Mouse (Mus musculus) embryonic facial prominence, embryonic 10.5 days (tissue): ENCODE measurements at regions not wholly inside any gene's neighbourhood (a gene's known extent, or its start where the extent isn't known, plus 50 kb on each side); places are given as distances from the start of the nearest gene placed in this dataset.

Experiments used
- DNase-seq: peaks from one replicate; pipeline ENCODE4 v3.0.0-alpha.2; 2017; ENCODE audit warnings: low spot score
- H3K27ac ChIP-seq: fragments of 300-500 bp; sonication (generic); replicated peaks from 2 replicates; pipeline ENCODE4 v1.5.1; 2016; ENCODE audit warnings: mild to moderate bottlenecking
- H3K27me3 ChIP-seq: fragments of 300-500 bp; sonication (generic); replicated peaks from 2 replicates; pipeline ENCODE4 v1.6.1; 2016; ENCODE audit warnings: low read depth, mild to moderate bottlenecking; ENCODE audit not compliant: poor library complexity, severe bottlenecking
- H3K36me3 ChIP-seq: fragments of 300-500 bp; sonication (generic); replicated peaks from 2 replicates; pipeline ENCODE4 v1.6.1; 2016; ENCODE audit warnings: mild to moderate bottlenecking, moderate library complexity
- H3K4me1 ChIP-seq: fragments of 300-500 bp; sonication (generic); 2 replicates; pipeline ENCODE4 v1.6.1; 2016
- H3K4me3 ChIP-seq: fragments of 300-500 bp; sonication (generic); 2 replicates; pipeline ENCODE4 v1.5.1; 2016; ENCODE audit warnings: mild to moderate bottlenecking, moderate library complexity
- H3K9me3 ChIP-seq: fragments of 300-500 bp; sonication (generic); 2 replicates; pipeline ENCODE4 v1.6.1; 2016; ENCODE audit warnings: mild to moderate bottlenecking
- WGBS: fragments of 180-500 bp; shearing (Covaris S2); methylation state at CpG from one replicate; pipeline ENCODE4 v1.1.7; 2016; 5-methylcytosine and 5-hydroxymethylcytosine counted together

DNA sequence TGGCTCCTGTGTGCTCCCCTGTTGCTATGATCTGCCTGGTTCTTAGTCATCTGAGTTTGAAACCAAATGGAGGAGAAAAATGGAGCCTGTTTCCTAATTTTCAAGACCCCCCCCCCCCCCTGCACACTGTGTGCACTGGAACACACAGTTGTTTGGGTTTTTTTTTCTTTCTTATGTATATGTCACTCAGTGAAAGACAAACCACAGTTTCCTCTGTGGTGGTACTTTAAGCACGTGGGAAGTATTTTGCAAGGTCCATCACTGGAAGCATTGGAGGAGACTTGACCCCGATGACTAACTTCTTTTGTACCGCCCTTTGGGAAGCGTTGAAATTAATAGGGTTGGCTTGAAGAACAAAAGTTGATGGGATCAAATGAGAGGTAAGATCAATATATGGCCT is 211.5 kb upstream of the Tas2r119 start:
- no peaks in the 10 kb centered on the region for H3K36me3 ChIP-seq
- H3K4me1 ChIP-seq, result no peaks in the 10 kb centered on the region
- WGBS, result 97% methylated on average over 4 of the region's 4 CpGs
- H3K27ac ChIP-seq, result no peak overlapping the region
- no peak overlapping the region for H3K4me3 ChIP-seq
- DNase-seq, result no peak
- H3K27me3 ChIP-seq, result no peaks in the 10 kb centered on the region
- H3K9me3 ChIP-seq, result no peaks in the 10 kb centered on the region

DNA sequence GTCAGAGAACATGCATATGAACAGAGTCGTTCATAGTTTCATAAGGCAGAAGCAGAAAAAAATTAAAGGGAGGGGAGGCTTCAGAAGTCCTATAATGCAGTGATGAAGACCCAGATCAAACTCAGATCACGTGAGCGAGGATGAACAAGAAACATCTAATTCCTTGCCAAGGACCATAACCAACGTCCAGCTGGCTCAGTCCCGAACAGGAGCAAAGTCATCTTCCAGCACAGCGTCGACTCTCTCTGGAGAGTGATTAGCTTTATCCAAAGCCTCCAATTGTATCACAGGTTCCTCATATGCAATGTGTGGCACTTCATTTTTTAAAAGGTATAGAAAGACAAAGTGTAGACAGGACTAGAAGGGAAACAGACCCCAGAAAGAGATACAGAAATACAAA is 204.2 kb upstream of the Tas2r119 start:
- DNase-seq, result no peak
- H3K36me3 ChIP-seq, result no peaks in the 10 kb centered on the region
- 89% methylated on average over 7 of the region's 7 CpGs for WGBS
- peaks cover 14% of the 10 kb centered on the region for H3K4me1 ChIP-seq
- H3K27me3 ChIP-seq, result no peaks in the 10 kb centered on the region
- H3K27ac ChIP-seq, result no peak overlapping the region
- no peak overlapping the region for H3K4me3 ChIP-seq
- H3K9me3 ChIP-seq, result no peaks in the 10 kb centered on the region

DNA sequence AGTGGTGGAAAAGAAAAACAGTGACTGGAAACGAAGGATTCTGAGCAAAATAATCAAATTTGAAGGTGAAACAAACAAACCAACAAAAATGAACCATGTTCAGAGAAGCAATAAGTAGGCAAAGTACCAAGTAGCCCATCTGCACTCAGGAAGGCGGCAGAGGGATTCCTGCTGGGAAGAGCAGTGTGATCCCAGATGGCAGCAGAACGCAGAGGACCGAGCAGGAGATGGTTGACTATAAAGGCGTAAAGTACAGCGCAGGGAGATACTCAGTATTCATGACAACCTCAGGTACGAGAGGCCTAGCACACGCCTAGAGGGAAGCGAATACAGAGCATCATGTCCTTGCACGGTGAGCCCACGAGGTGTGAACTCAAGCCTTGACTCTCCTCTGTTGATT is 203.2 kb upstream of the Tas2r119 start:
- H3K27ac ChIP-seq, result no peak overlapping the region
- no peak overlapping the region for H3K4me3 ChIP-seq
- 91% methylated on average over 11 of the region's 11 CpGs for WGBS
- H3K27me3 ChIP-seq, result no peaks in the 10 kb centered on the region
- H3K36me3 ChIP-seq, result no peaks in the 10 kb centered on the region
- DNase-seq, result no peak
- peaks cover 14% of the 10 kb centered on the region for H3K4me1 ChIP-seq
- no peaks in the 10 kb centered on the region for H3K9me3 ChIP-seq

DNA sequence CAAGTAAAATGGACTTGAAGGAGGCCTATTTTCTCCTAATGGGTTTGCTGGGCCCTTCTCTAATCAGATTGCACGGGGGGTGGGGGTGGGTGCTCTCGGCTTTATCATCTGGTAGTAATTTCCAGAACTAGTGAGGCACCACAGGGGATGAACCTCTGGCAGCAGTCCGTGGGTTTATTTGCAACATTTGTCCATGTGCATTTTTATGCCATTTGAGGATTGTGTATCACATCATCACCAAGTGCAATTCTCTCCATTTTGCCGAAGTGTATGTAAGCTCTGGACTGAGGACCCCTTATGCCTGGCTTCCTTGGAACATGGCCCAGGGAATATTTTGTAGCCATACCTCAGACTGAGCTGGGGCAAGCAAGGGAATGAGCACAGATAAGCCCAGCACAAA is 200.6 kb upstream of the Tas2r119 start:
- WGBS, result 41% methylated on average over 4 of the region's 4 CpGs
- Histone ChIP-seq H3K36me3 (no peaks in the 10 kb centered on the region), H3K27ac (no peak overlapping the region; the same call in 1 of the 2 replicates), H3K27me3 (no peaks in the 10 kb centered on the region), H3K9me3 (no peaks in the 10 kb centered on the region), H3K4me1 (peaks cover 29% of the 10 kb centered on the region), H3K4me3 (no peak overlapping the region)
- DNase-seq, result peak; percentile 33

DNA sequence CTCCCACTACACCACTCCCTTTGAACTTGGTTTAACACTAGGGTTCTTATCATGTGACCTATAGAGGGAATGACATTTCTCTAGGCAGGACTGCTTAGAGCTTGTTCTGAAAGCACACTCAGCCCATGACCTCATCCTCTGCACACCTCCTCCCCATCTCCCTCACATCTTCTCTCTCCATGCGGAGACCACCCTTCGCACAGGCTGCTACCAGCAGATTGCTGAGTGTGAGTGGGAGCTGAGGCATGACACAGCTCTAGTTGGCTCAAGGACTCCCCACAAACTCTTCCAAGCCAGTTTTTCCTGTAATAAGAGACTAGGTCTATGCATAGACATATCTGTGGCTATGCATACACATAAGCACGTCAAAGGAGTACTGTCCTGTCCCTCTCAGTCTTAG is 199.5 kb upstream of the Tas2r119 start:
- no peaks in the 10 kb centered on the region for H3K9me3 ChIP-seq
- no peak for DNase-seq
- H3K4me3 ChIP-seq, result no peak overlapping the region
- no peaks in the 10 kb centered on the region for H3K27me3 ChIP-seq
- no peak overlapping the region; the same call in 1 of the 2 replicates for H3K27ac ChIP-seq
- peaks cover 29% of the 10 kb centered on the region for H3K4me1 ChIP-seq
- H3K36me3 ChIP-seq, result no peaks in the 10 kb centered on the region
- WGBS, result 87% methylated on average over 3 of the region's 3 CpGs

DNA sequence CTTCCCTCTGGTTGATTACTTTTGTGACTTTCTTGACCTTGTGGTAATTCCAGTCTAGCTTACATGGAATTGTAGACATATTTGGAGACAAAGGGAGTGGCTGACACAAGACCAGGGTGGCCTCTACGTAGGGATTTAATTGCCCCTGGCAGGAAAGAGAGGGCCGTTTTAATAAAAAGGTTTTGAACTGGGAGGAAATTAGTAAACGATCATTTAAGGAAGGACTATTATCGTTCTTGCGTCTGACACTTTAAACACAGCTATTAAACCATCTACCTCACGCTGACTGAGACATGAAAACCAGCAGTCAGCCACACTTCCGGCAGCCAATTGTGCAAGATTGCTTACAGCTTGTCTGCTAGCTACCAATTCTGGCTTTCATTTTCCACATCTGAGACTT is 197.1 kb upstream of the Tas2r119 start:
- Histone ChIP-seq H3K36me3 (no peaks in the 10 kb centered on the region), H3K4me3 (no peak overlapping the region), H3K4me1 (peaks cover 29% of the 10 kb centered on the region), H3K27ac (no peak overlapping the region), H3K9me3 (no peaks in the 10 kb centered on the region), H3K27me3 (no peaks in the 10 kb centered on the region)
- WGBS, result 39% methylated on average over 7 of the region's 7 CpGs
- DNase-seq, result peak; percentile 54

DNA sequence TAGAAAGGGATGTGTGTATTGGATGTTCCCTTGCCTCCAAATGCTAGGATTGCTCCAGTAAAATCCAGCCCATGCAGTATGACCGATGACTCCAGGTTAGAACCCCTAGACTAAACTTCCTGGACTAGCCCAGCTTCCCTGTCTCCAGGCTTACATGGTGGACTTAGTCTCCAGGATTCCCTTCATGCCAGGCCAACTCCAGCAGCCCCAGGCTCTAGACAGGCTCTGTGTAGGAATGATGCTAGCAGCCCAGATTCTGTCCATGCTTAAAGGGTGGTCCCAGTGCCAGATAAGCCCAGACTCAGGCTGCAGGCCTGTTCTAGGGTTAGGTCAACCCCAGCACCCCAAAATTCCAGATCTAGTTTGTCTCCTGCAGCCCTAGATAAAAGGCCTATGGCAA is 196.3 kb upstream of the Tas2r119 start:
- Histone ChIP-seq H3K36me3 (no peaks in the 10 kb centered on the region), H3K4me3 (no peak overlapping the region), H3K27ac (peak overlapping the region; percentile 68; the same call in 1 of the 2 replicates), H3K4me1 (peaks cover 26% of the 10 kb centered on the region), H3K27me3 (no peaks in the 10 kb centered on the region), H3K9me3 (no peaks in the 10 kb centered on the region)
- WGBS, result 83% methylated on average over 1 of the region's 1 CpGs
- no peak for DNase-seq

DNA sequence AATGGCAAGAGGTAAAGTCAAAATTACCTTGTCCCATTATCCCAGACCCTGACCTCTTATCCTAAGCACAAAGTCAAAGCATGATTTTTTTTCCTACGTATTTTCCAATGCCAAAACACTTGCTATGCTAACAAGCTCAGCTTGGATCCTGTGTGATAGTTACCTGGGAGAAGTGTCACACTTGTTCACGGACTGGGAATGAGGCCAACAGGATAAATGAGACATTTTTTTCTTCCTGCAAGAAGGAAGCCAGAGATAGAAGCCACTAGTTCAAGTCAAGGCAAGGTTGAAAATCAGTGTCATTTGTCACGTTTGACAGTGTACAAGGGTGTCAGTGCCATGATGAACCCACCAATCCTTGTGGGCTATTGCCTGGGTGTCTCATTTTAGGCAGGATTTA is 189.8 kb upstream of the Tas2r119 start:
- Histone ChIP-seq H3K4me3 (no peak overlapping the region), H3K27me3 (no peaks in the 10 kb centered on the region), H3K9me3 (no peaks in the 10 kb centered on the region), H3K4me1 (0 out of 2 replicates have a peak, but pooled peaks cover 3% of the 10 kb centered on the region), H3K27ac (no peak overlapping the region), H3K36me3 (no peaks in the 10 kb centered on the region)
- DNase-seq, result no peak
- 82% methylated on average over 3 of the region's 3 CpGs for WGBS

DNA sequence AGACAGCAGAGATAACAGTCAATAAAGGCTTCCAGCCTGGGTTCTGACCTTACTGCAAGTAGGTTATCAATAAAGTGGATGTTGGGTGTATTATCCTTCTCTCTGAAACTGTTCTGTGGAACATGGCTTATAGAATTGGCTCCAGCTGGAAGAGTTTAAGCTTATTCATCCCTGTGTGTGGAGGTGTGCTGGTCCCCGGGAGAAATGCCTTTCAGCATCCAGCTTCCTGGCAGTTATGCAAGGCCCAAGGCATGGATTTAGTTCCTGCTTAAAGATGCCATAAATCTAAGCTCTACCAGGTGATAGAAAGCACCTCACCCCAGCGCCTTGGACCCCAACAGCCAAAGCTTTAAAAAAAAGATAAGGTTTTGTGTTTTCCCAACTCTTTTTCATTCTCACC is 188.0 kb upstream of the Tas2r119 start:
- H3K4me3 ChIP-seq, result no peak overlapping the region

DNA sequence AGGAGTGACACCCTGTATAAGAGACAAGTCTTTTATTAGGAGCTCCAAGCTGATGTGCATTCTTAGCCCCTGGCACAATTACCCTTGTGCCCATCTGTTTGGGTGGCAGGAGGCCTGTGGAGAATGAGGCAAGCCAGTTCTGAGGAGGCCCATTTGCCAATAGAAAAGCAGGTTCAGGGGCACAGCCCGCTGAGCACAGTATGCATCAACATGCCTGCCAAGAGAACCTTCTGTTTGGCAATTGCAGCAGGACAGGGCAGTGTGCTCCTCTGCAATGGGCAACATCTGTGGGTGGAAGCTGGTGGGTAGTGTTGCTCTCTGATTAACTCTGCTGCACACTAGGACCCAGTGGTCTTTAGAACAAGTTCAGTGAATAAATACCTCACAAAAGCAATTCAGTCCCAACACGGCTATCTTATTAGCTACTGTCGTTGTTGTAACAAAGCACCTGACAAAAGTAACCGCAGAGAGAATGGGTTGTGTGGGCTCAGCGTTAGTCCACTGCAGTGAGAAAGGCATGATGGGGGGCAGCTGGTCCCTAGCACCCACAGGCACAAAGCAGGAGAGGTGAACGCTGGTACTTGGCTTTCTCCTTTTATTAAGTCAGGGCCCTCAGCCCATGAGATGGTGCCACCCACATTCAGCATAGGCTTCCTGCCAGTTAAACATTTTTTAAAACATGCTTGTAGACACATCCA is 187.3 kb upstream of the Tas2r119 start:
- H3K4me1 ChIP-seq, result 0 out of 2 replicates have a peak, but pooled peaks cover 3% of the 10 kb centered on the region
- no peak overlapping the region for H3K27ac ChIP-seq
- WGBS, result 79% methylated on average over 6 of the region's 6 CpGs
- no peak overlapping the region for H3K4me3 ChIP-seq
- H3K36me3 ChIP-seq, result no peaks in the 10 kb centered on the region
- no peaks in the 10 kb centered on the region for H3K9me3 ChIP-seq
- no peaks in the 10 kb centered on the region for H3K27me3 ChIP-seq
- no peak for DNase-seq

More for the DNA sequence above, 188.0 kb upstream of the Tas2r119 start:
- no peak for DNase-seq
- no peaks in the 10 kb centered on the region for H3K27me3 ChIP-seq
- no peak overlapping the region for H3K27ac ChIP-seq
- H3K9me3 ChIP-seq, result no peaks in the 10 kb centered on the region
- H3K4me1 ChIP-seq, result 0 out of 2 replicates have a peak, but pooled peaks cover 3% of the 10 kb centered on the region
- no peaks in the 10 kb centered on the region for H3K36me3 ChIP-seq
- 72% methylated on average over 2 of the region's 2 CpGs for WGBS

DNA sequence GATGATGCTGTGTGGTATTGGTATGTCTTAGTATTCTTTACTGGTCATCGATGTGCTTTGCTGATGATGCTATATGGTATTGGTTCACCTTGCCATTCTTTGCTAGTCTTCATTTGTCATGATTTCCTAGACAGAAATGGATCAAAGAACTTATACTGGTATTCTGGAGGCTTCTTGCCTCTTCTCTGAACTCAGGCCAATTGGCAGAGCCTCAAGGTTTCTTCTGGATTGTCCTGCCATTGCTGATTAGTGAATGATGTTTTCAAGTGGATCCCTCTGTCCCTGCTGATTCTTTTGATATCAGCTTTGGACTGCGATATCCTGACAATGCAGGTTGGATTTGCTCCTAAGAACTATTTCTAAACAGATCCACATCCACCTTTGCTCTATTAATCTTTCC is 179.1 kb upstream of the Tas2r119 start:
- no peaks in the 10 kb centered on the region for H3K27me3 ChIP-seq
- no peak overlapping the region for H3K4me3 ChIP-seq
- H3K36me3 ChIP-seq, result no peaks in the 10 kb centered on the region
- DNase-seq, result no peak
- peaks cover under 1% of the 10 kb centered on the region; the same call in 1 of the 2 replicates for H3K4me1 ChIP-seq
- no peaks in the 10 kb centered on the region for H3K9me3 ChIP-seq
- H3K27ac ChIP-seq, result no peak overlapping the region
- 96% methylated on average over 2 of the region's 2 CpGs for WGBS

DNA sequence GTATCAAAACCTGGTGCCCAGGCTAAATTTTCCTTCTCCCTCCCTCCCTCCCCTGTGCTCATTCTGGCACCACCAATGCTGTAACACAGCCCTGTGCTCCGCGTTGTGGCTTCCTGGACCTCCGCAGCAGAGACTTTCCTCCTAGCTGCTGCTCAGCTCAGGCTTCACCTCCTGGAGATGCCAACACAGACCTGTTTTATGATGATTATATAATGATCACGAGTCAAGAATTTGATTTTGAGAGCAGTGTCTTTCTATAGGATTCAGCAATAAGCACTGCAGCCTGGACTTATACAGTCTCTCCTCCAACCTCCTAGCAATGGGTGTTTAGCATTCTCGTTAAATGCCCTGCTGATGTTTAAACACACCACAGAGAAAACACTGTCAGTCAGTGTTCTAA is 177.5 kb upstream of the Tas2r119 start:
- no peaks in the 10 kb centered on the region for H3K9me3 ChIP-seq
- no peak overlapping the region for H3K27ac ChIP-seq
- H3K27me3 ChIP-seq, result no peaks in the 10 kb centered on the region
- H3K4me1 ChIP-seq, result peaks cover 14% of the 10 kb centered on the region
- no peaks in the 10 kb centered on the region for H3K36me3 ChIP-seq
- DNase-seq, result no peak
- 85% methylated on average over 5 of the region's 5 CpGs for WGBS
- H3K4me3 ChIP-seq, result no peak overlapping the region

DNA sequence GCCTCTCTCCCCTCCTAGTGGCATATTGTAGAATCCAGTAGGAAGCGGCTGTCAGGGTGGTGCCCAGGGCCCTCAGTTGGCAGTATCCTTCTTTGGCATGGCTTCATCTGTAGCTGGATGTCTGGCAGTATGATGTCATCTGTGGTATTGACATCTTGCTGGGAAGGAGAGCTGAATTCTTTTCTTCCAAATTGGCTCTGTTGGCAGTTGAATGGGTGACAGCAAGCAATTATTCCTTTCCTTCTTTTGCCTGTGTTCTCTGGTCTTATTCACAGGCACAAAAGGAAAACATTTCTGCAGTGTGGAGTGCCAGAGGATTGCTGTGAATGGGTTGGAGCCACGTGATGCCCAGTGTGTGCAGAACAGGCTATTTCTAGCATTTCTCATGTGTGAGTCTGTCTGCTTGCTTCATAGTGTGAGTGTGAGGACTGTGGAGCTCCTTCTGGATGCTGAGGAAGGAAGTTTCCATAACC is 174.1 kb upstream of the Tas2r119 start:
- 66% methylated on average over 2 of the region's 2 CpGs for WGBS
- Histone ChIP-seq H3K4me3 (no peak overlapping the region), H3K4me1 (peaks cover 14% of the 10 kb centered on the region), H3K27ac (no peak overlapping the region), H3K27me3 (no peaks in the 10 kb centered on the region), H3K9me3 (no peaks in the 10 kb centered on the region), H3K36me3 (no peaks in the 10 kb centered on the region)
- DNase-seq, result no peak
